Mouse (Mus musculus) embryonic fibroblast, embryonic 13.5 days (primary cell): ENCODE data around the gene Ift27. TPM values are rescaled to one million over a fixed set of nuclear protein-coding genes. Genes with fewer than 3 reads are reported as not detected.

Experiments
- H3K27ac ChIP-seq: 2 replicates; pipeline ENCODE4 v1.5.1; 2012; ENCODE audit warnings: low read length, control low read depth, inconsistent platforms; ENCODE audit not compliant: insufficient read depth
- H3K4me1 ChIP-seq: 2 replicates; pipeline ENCODE4 v1.6.1; 2011; ENCODE audit warnings: low read length; ENCODE audit not compliant: control insufficient read depth, insufficient read depth
- H3K4me3 ChIP-seq: 2 replicates; pipeline ENCODE4 v1.5.1; 2011; ENCODE audit warnings: mild to moderate bottlenecking, control low read depth, low read length; ENCODE audit not compliant: insufficient read depth
- CTCF ChIP-seq: IDR thresholded peaks from 2 replicates; pipeline ENCODE4 v1.5.1; 2011; ENCODE audit warnings: mild to moderate bottlenecking, control low read depth, low read length, moderate library complexity, borderline replicate concordance; ENCODE audit not compliant: insufficient read depth
- POLR2A ChIP-seq: IDR thresholded peaks from 2 replicates; pipeline ENCODE4 v1.6.1; 2011; ENCODE audit warnings: low read depth, mild to moderate bottlenecking, control low read depth, low read length, moderate library complexity
- polyA plus RNA-seq: library from polyadenylated mRNA; stranded (reverse); fragments of >200 nt; gene quantifications from 2 replicates; pipeline ENCODE4 v1.2.4, GENCODE M21; 2011; ENCODE audit warnings: low read depth; ENCODE audit not compliant: missing spikeins, insufficient read length

The Ift27 gene
- polyA plus RNA-seq, 1 experiment, result 35.1 TPM

DNA sequence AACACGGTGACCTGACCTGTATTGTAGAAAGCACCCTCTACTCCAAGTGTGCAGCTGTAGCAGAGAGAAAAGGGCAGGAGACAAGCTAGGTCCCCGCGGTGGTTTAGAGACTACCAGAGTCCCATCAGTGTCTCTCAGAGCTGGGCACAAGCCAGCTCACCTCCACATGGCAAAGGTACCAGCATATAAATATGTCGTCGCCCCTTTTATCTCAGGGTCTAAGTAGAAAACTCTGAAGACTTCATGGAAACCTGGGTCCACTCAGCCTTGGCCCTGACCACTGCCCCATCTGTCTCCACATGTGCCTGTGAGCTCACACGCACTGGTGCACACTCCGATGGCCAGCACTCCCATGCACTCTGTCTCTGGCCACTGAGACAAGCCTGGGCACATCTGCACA is 15.7 kb upstream of the Ift27 start:
- no peak for TF ChIP-seq POLR2A
- TF ChIP-seq CTCF, result no peak
- Histone ChIP-seq H3K27ac (no peak overlapping the region), H3K4me3 (no peak overlapping the region), H3K4me1 (no peaks in the 10 kb centered on the region)

DNA sequence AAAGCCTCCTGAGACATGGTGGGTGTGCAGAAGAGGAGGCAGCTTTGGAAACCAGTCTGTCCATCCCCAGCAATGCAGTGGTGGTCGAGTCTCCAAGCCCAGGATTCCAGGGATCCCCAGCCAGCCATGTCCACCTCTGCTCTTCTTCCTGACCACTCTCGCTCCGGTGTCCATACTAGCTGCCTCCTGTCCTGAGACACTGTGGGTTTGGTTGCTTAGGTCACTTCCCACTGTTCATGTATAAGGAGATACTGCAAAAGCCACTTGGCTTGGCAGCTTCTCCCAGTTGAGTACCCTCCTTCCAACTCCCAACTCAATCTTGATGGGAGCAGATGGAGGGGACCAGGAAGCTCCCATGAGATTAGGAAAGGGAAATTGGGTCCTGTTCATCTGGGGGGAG is 14.6 kb upstream of the Ift27 start:
- Histone ChIP-seq H3K4me3 (no peak overlapping the region), H3K4me1 (no peaks in the 10 kb centered on the region), H3K27ac (no peak overlapping the region)
- TF ChIP-seq POLR2A, result no peak
- no peak for TF ChIP-seq CTCF

DNA sequence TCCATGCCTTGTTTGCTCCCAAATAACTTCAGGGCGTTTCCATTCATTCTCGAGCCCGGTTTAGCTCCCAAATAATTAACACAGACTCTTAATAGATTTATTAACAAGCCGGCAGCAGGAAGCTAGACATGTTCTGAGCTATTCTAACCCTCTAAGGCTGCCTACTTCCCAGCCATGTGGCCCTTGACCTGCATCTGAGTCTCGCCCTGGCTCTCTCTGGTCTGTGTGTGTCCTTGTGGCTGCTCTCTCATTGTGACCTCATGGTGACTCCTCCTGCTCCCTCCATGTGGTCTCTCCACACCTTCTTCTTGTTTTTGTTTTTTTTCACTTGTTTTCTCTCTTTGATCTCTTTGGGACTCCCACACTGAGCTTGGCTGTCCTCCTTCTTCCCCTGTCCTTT is 13.0 kb upstream of the Ift27 start:
- Histone ChIP-seq H3K27ac (no peak overlapping the region), H3K4me1 (no peaks in the 10 kb centered on the region), H3K4me3 (no peak overlapping the region)
- TF ChIP-seq CTCF (no peak), POLR2A (no peak)

GRCm38 (mm10) chr15:78185609-78186008 is 11.7 kb upstream of the Ift27 start:
- TF ChIP-seq POLR2A (no peak), CTCF (no peak)
- no peaks in the 10 kb centered on the region for H3K4me1 ChIP-seq
- no peak overlapping the region for H3K27ac ChIP-seq
- H3K4me3 ChIP-seq, result no peak overlapping the region

DNA sequence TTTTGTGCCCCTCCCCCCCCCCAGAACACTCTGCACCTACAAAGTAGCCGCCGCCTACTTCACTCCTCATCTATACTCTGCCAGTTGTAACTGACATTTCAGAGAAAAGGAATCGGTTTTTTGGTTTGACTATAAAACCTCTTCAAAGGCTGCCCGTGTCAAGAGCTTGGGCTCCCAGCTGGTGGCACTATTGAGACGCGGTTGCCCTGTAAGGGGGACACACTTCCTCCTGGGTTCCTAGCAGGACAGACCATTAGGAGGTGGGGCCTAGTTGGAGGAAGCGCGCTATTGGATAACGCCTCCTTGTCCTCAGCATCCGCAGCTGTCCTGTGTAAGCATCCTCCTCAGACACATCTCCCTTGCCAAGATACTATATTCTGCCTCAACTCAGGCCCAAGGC is 10.9 kb upstream of the Ift27 start:
- no peak overlapping the region for H3K4me3 ChIP-seq
- no peaks in the 10 kb centered on the region for H3K4me1 ChIP-seq
- H3K27ac ChIP-seq, result no peak overlapping the region
- TF ChIP-seq POLR2A, result no peak

- Histone ChIP-seq H3K27ac (no peak overlapping the region), H3K4me1 (no peaks in the 10 kb centered on the region), H3K4me3 (no peak overlapping the region)
- no peak for TF ChIP-seq POLR2A
These were observed 7.9 kb upstream of the Ift27 start for GRCm38 (mm10) chr15:78181701-78182405.

DNA sequence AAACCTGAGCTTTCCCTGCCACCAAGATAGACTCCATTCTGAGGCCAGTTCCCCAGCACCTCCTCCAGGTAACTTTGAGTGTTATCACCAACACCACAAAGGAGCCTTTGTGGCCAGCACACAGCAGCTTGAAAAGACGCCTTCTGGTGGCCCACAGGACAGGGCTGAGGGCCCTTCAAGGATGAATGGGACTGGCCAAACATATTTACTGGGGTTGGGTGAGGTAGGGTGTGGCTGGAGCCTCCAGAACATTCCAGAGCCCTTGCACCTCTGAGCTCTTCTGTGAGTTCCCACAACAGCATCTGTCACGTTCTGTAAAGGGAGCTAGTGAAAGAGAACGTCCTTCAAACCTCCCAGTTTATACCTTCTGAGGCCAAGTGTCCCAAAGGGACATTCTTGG is 5.9 kb upstream of the Ift27 start:
- Histone ChIP-seq H3K4me3 (no peak overlapping the region), H3K27ac (no peak overlapping the region), H3K4me1 (no peaks in the 10 kb centered on the region; the same call in 1 of the 2 replicates)
- TF ChIP-seq CTCF (no peak), POLR2A (no peak)

DNA sequence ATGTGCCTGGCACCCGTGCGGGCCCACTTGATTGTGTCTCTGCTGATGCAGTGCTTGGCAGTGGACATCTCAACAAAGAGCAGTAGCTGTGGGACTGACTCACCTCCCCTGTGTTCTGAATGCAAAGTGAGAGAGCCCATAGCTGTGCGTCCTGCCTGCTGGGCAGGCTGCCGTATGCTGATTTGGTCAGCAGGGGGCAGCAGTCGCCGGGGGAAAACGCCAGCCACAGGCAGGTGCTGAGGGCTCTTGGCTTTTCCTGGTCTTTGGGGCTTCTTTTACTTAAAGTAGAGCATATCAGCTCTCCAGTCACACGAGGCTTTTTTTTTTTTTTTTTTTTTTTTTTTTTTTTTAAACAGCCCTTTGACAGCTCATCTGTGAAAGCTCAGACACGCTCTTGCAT is 4.5 kb upstream of the Ift27 start:
- H3K4me3 ChIP-seq, result no peak overlapping the region
- H3K4me1 ChIP-seq, result no peaks in the 10 kb centered on the region; the same call in 1 of the 2 replicates
- H3K27ac ChIP-seq, result no peak overlapping the region
- peak; percentile 92 for TF ChIP-seq CTCF
- TF ChIP-seq POLR2A, result no peak

DNA sequence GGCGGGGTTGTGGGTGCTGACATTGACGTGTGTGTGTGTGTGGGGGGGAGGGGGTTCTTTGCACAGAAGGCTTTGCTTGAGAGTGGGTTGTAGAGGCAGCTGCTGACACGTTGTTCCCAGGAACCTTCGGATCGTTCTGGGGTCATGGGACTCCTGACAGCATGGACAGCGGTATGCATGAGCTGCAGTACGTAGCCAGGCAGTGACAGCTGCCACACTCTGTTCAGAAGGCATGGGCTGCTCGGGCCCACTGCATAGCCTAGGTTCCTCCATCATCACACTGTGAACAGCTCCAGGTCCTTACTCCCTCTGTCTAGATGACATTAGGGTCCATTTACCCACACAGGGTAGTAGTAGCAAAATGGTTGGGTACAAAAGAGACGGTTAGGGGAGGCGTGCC is 3.4 kb upstream of the Ift27 start:
- Histone ChIP-seq H3K27ac (no peak overlapping the region), H3K4me1 (no peaks in the 10 kb centered on the region; the same call in 1 of the 2 replicates), H3K4me3 (no peak overlapping the region)
- TF ChIP-seq CTCF (no peak), POLR2A (no peak)

GRCm38 (mm10) chr15:78174887-78175245 is 959 bp upstream of the Ift27 start:
- H3K4me1 ChIP-seq, result no peaks in the 10 kb centered on the region; the same call in 1 of the 2 replicates
- no peak overlapping the region for H3K27ac ChIP-seq
- TF ChIP-seq CTCF, result no peak
- TF ChIP-seq POLR2A, result no peak
- peak overlapping the region; percentile 39; the same call in 1 of the 2 replicates for H3K4me3 ChIP-seq
